Mouse (Mus musculus) midbrain, embryonic 16.5 days (tissue): ENCODE data around the gene Pfkfb4. TPM values are rescaled to one million over a fixed set of nuclear protein-coding genes. Genes with fewer than 3 reads are reported as not detected.

Experiments used
- ATAC-seq: fragments of 200-750 bp; cut with Nextera tagmentation; 2 replicates; pipeline ENCODE4 v1.8.0; 2017; ENCODE audit warnings: moderate TSS enrichment
- H3K27ac ChIP-seq: fragments of 300-500 bp; sonication (generic); 2 replicates; pipeline ENCODE4 v1.5.1; 2014; ENCODE audit warnings: mild to moderate bottlenecking, low read length, mixed read lengths
- H3K27me3 ChIP-seq: fragments of 300-500 bp; sonication (generic); 2 replicates; pipeline ENCODE4 v1.6.1; 2014; ENCODE audit warnings: low read depth, low read length, mixed read lengths; ENCODE audit not compliant: control insufficient read depth, insufficient read depth
- H3K36me3 ChIP-seq: fragments of 300-500 bp; sonication (generic); 2 replicates; pipeline ENCODE4 v1.6.1; 2014; ENCODE audit warnings: mild to moderate bottlenecking, low read length, moderate library complexity, mixed read lengths; ENCODE audit not compliant: control insufficient read depth, insufficient read depth
- H3K4me1 ChIP-seq: fragments of 300-500 bp; sonication (generic); 2 replicates; pipeline ENCODE4 v1.6.1; 2014; ENCODE audit warnings: mild to moderate bottlenecking, low read length, mixed read lengths; ENCODE audit not compliant: control insufficient read depth, insufficient read depth
- H3K4me2 ChIP-seq: fragments of 300-500 bp; sonication (generic); 2 replicates; pipeline ENCODE4 v1.6.1; 2014; ENCODE audit warnings: mild to moderate bottlenecking, low read length, mixed read lengths
- H3K4me3 ChIP-seq: fragments of 300-500 bp; sonication (generic); 2 replicates; pipeline ENCODE4 v1.5.1; 2014; ENCODE audit warnings: low read depth, mild to moderate bottlenecking, low read length, moderate library complexity, mixed read lengths
- H3K9ac ChIP-seq: fragments of 300-500 bp; sonication (generic); 2 replicates; pipeline ENCODE4 v1.6.1; 2014; ENCODE audit warnings: low read depth, low read length, mixed read lengths
- H3K9me3 ChIP-seq: fragments of 300-500 bp; sonication (generic); replicated peaks from 2 replicates; pipeline ENCODE4 v1.6.1; 2014; ENCODE audit warnings: mild to moderate bottlenecking, low read length, mixed read lengths; ENCODE audit not compliant: control insufficient read depth, poor library complexity, severe bottlenecking
- WGBS: fragments of 180-500 bp; shearing (Covaris S2); extraction: QIAGEN DNeasy Blood & Tissue Kit; methylation state at CpG from one replicate; pipeline ENCODE4 v1.1.7; 2014; 5-methylcytosine and 5-hydroxymethylcytosine counted together
- polyA plus RNA-seq: library from polyadenylated mRNA; unstranded; fragments of >200 nt; fragmentation: Nextera tagmentation; extraction: Ambion mirVana; gene quantifications from 2 replicates; pipeline ENCODE4 v1.2.1, GENCODE M21; 2015

The Pfkfb4 gene
- polyA plus RNA-seq, 1 experiment from 2014 or later: 31.9 TPM

DNA sequence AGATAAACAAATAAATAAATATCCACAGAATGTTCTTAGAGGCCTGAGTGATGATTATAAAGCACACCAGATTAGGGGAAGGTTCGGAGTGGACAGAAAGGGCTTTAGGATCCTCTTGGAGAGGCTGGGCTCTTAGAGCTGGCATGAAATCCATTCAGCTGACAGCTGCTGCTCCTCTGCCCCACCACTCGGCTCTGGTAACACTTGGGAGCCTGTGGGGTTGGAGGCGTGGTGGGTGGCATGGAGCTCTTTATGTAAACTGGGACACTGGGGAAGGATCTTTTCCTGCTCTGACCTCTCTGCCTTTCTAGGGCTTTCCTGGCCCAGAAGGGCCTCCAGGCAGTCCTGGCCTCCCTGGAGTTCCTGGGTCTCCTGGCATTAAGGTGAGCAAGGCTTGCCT lies 28.0 kb upstream of the Pfkfb4 start:
- H3K4me2 ChIP-seq: no peak overlapping the region
- H3K27ac ChIP-seq: no peak overlapping the region
- no peak overlapping the region for H3K9ac ChIP-seq
- H3K4me3 ChIP-seq: no peak overlapping the region
- no peaks in the 10 kb centered on the region for H3K9me3 ChIP-seq
- no peaks in the 10 kb centered on the region for H3K4me1 ChIP-seq
- H3K27me3 ChIP-seq: no peaks in the 10 kb centered on the region
- H3K36me3 ChIP-seq: no peaks in the 10 kb centered on the region
- ATAC-seq: no peak
- WGBS: 75% methylated on average over 3 of the region's 3 CpGs

DNA sequence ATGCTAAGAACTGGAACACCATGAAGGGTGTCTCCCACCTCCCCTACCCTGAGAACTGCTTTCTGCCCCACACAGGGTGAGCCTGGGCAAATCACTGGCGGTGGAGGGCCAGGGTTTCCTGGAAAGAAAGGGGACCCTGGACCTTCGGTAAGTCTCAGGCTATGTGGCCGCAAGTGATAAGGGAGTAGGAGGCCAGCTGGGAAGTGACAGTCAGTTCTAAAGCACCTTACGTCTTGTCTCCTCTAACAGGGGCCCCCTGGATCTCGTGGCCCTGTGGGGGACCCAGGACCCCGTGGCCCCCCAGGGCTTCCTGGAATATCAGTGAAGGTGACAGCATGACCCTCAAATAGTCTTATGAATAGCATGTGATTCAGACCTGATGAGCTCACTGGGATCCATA lies 27.2 kb upstream of the Pfkfb4 start:
- WGBS: 87% methylated on average over 6 of the region's 6 CpGs
- H3K9me3 ChIP-seq: no peaks in the 10 kb centered on the region

GRCm38 (mm10) chr9:108970623-108971022 lies 21.0 kb upstream of the Pfkfb4 start:
- no peaks in the 10 kb centered on the region for H3K9me3 ChIP-seq
- ATAC-seq: no peak
- H3K27ac ChIP-seq: no peak overlapping the region
- no peak overlapping the region for H3K4me3 ChIP-seq
- H3K4me2 ChIP-seq: no peak overlapping the region
- H3K36me3 ChIP-seq: no peaks in the 10 kb centered on the region
- no peaks in the 10 kb centered on the region for H3K27me3 ChIP-seq
- 88% methylated on average over 8 of the region's 8 CpGs for WGBS
- no peak overlapping the region for H3K9ac ChIP-seq
- no peaks in the 10 kb centered on the region for H3K4me1 ChIP-seq

More for the DNA sequence above, 27.2 kb upstream of the Pfkfb4 start:
- Histone ChIP-seq H3K27me3 (no peaks in the 10 kb centered on the region), H3K36me3 (no peaks in the 10 kb centered on the region), H3K4me3 (no peak overlapping the region), H3K4me2 (no peak overlapping the region), H3K9ac (no peak overlapping the region), H3K27ac (no peak overlapping the region), H3K4me1 (no peaks in the 10 kb centered on the region)
- ATAC-seq: no peak

GRCm38 (mm10) chr9:108976483-108976882 lies 15.1 kb upstream of the Pfkfb4 start:
- no peaks in the 10 kb centered on the region for H3K4me1 ChIP-seq
- H3K36me3 ChIP-seq: no peaks in the 10 kb centered on the region
- no peak overlapping the region for H3K4me3 ChIP-seq
- no peak overlapping the region for H3K27ac ChIP-seq
- H3K9ac ChIP-seq: no peak overlapping the region
- H3K4me2 ChIP-seq: no peak overlapping the region
- no peaks in the 10 kb centered on the region for H3K27me3 ChIP-seq
- ATAC-seq: no peak
- 86% methylated on average over 9 of the region's 9 CpGs for WGBS
- no peaks in the 10 kb centered on the region for H3K9me3 ChIP-seq

GRCm38 (mm10) chr9:108977966-108978365 lies 13.6 kb upstream of the Pfkfb4 start:
- WGBS: 86% methylated on average over 7 of the region's 7 CpGs
- no peak overlapping the region for H3K4me2 ChIP-seq
- no peaks in the 10 kb centered on the region for H3K4me1 ChIP-seq
- no peaks in the 10 kb centered on the region for H3K36me3 ChIP-seq
- no peak overlapping the region for H3K27ac ChIP-seq
- H3K27me3 ChIP-seq: no peaks in the 10 kb centered on the region
- ATAC-seq: no peak
- no peak overlapping the region for H3K9ac ChIP-seq
- H3K4me3 ChIP-seq: no peak overlapping the region
- H3K9me3 ChIP-seq: no peaks in the 10 kb centered on the region

GRCm38 (mm10) chr9:108982498-108982897 lies 9.1 kb upstream of the Pfkfb4 start:
- H3K27ac ChIP-seq: no peak overlapping the region
- no peak overlapping the region for H3K9ac ChIP-seq
- no peak for ATAC-seq
- no peaks in the 10 kb centered on the region for H3K4me1 ChIP-seq
- H3K4me2 ChIP-seq: no peak overlapping the region
- no peaks in the 10 kb centered on the region for H3K27me3 ChIP-seq
- H3K36me3 ChIP-seq: no peaks in the 10 kb centered on the region
- H3K4me3 ChIP-seq: no peak overlapping the region
- no peaks in the 10 kb centered on the region for H3K9me3 ChIP-seq
- WGBS: 85% methylated on average over 8 of the region's 8 CpGs

DNA sequence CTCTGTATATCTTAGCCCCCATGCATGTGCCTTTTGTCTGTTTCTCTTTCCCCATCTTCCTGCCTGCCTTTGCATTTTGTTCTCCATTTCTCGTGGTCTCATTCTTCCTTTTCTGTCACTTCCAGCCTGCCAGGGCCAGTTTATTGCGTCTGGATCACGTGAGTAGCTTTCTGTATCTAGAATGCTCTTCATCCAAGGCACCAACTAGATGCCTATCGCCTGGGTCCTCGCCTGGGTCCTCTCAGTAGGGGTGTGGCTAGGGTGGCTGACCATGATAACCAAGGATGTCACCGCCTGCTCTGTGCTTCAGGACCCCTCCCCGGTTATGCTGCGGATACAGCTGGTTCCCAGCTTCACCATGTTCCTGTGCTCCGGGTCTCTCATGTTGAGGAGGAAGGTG lies 8.4 kb upstream of the Pfkfb4 start:
- Histone ChIP-seq H3K4me1 (no peaks in the 10 kb centered on the region), H3K4me2 (no peak overlapping the region), H3K9me3 (no peaks in the 10 kb centered on the region), H3K27ac (no peak overlapping the region), H3K9ac (no peak overlapping the region), H3K36me3 (no peaks in the 10 kb centered on the region), H3K4me3 (no peak overlapping the region), H3K27me3 (no peaks in the 10 kb centered on the region)
- ATAC-seq: no peak
- WGBS: 89% methylated on average over 9 of the region's 9 CpGs

- H3K4me3 ChIP-seq: no peak within 1 kb of the TSS
- no peaks in the 10 kb centered on the region for H3K9me3 ChIP-seq
- 91% methylated on average over 3 of the region's 4 CpGs for WGBS
- no peaks in the 10 kb centered on the region for H3K27me3 ChIP-seq
- H3K27ac ChIP-seq: no peak within 1 kb of the TSS
- H3K9ac ChIP-seq: no peak within 1 kb of the TSS
- peaks cover 1% of the 10 kb centered on the region for H3K4me1 ChIP-seq
- no peak for ATAC-seq
- no peak within 1 kb of the TSS for H3K4me2 ChIP-seq
- H3K36me3 ChIP-seq: no peaks in the 10 kb centered on the region
These were observed 5.9 kb upstream of the Pfkfb4 start, which contains the start of gene Ucn2 for GRCm38 (mm10) chr9:108985710-108986109. Gene Ucn2 (plus strand): TSS chr9:108986010.

DNA sequence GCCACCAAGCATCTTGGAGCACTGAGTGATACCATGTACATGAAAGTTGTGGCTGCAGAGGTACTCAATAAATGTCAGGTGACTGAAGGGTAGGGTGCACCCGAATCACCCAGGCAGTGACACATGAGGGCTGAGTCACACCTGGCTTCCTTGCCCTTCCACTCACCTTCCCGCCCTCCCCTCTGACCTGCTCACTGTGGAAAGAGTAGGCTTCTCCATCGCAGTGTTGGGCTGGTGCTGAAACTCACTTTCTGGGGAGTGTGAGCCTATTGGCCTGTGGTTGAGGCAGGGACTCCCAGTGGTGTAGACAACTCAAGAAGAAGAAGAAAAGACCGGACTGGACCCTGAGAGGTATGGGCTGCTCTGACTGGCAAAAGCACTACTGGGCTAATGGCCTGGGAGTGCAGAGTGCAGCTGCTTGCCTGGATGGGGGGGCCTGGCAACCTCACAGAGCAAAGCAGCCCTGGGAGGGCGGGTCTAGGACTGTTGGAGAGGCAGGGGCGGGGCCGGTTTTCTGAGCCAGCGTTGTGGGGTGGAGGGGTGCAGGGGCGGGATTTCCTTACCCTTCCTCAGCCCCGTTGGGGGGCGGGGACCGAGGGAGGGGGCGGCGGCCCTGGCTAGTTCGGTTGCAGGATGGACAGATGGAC lies 3.8 kb upstream of the Pfkfb4 start:
- H3K9ac ChIP-seq: no peak overlapping the region
- no peaks in the 10 kb centered on the region for H3K9me3 ChIP-seq
- ATAC-seq: no peak
- H3K36me3 ChIP-seq: no peaks in the 10 kb centered on the region
- H3K27me3 ChIP-seq: no peaks in the 10 kb centered on the region
- 21% methylated on average over 15 of the region's 15 CpGs for WGBS
- no peak overlapping the region for H3K4me3 ChIP-seq
- H3K4me2 ChIP-seq: no peak overlapping the region
- peaks cover 13% of the 10 kb centered on the region for H3K4me1 ChIP-seq
- H3K27ac ChIP-seq: no peak overlapping the region
